Mouse (Mus musculus) adrenal gland, adult 2 months (tissue): ENCODE results near the gene Cyfip2. TPM values are rescaled to one million over a fixed set of nuclear protein-coding genes. Genes with fewer than 3 reads are reported as not detected.

Experiments used
- DNase-seq: peaks from one replicate; pipeline ENCODE4 v3.0.0; 2021
- polyA plus RNA-seq: library from polyadenylated mRNA; depleted of rRNA; stranded (reverse); fragments of >200 nt; gene quantifications from 2 replicates; pipeline ENCODE4 v1.2.3, GENCODE M21; 2012
- total RNA-seq, 2 experiments: library from RNA; stranded (reverse); gene quantifications; 2 replicates each; pipeline ENCODE4 v1.2.3; 2021

The Cyfip2 gene
- total and polyA plus RNA-seq, 3 experiments = 34.7 to 95.2 (median 68.1) TPM

GRCm38 (mm10) chr11:46235334-46235733 lies 77.3 kb downstream of the Cyfip2 start, which contains the start of gene Fndc9:
TSS of gene Fndc9 (plus strand) at chr11:46235531.
- no peak for DNase-seq

GRCm38 (mm10) chr11:46233966-46234365 lies 78.7 kb downstream of the Cyfip2 start:
- no peak for DNase-seq

- no peak for DNase-seq
Measured at GRCm38 (mm10) chr11:46232803-46233202, 79.9 kb downstream of the Cyfip2 start.

GRCm38 (mm10) chr11:46230184-46230583 lies 82.5 kb downstream of the Cyfip2 start:
- no peak for DNase-seq

GRCm38 (mm10) chr11:46225345-46225744 lies 87.3 kb downstream of the Cyfip2 start:
- no peak for DNase-seq

- DNase-seq = no peak
Measured at GRCm38 (mm10) chr11:46223575-46223974, 89.1 kb downstream of the Cyfip2 start.

- no peak for DNase-seq
Measured at GRCm38 (mm10) chr11:46220211-46220610, 92.4 kb downstream of the Cyfip2 start.

GRCm38 (mm10) chr11:46219380-46219779 lies 93.3 kb downstream of the Cyfip2 start:
- DNase-seq = no peak

- DNase-seq = no peak
Measured at GRCm38 (mm10) chr11:46218584-46218983, 94.1 kb downstream of the Cyfip2 start.

- DNase-seq = no peak
Measured at GRCm38 (mm10) chr11:46217686-46218085, 95.0 kb downstream of the Cyfip2 start.

- no peak for DNase-seq
Measured at GRCm38 (mm10) chr11:46216669-46217068, 96.0 kb downstream of the Cyfip2 start.

GRCm38 (mm10) chr11:46215354-46215753 lies 97.3 kb downstream of the Cyfip2 start:
- peak; percentile 50 for DNase-seq

GRCm38 (mm10) chr11:46214368-46215230 lies 98.1 kb downstream of the Cyfip2 start:
- no peak for DNase-seq

- DNase-seq = no peak
Measured at GRCm38 (mm10) chr11:46213844-46214243, 98.8 kb downstream of the Cyfip2 start.

GRCm38 (mm10) chr11:46211858-46212257 lies 100.8 kb downstream of the Cyfip2 start:
- no peak for DNase-seq

GRCm38 (mm10) chr11:46209884-46210283 lies 102.8 kb downstream of the Cyfip2 start:
- no peak for DNase-seq

GRCm38 (mm10) chr11:46205639-46206409 lies 106.8 kb downstream of the Cyfip2 start:
- DNase-seq = no peak

- DNase-seq = no peak
Measured at GRCm38 (mm10) chr11:46204841-46205240, 107.8 kb downstream of the Cyfip2 start.

- no peak for DNase-seq
Measured at GRCm38 (mm10) chr11:46202547-46202887, 110.1 kb downstream of the Cyfip2 start.

- no peak for DNase-seq
Measured at GRCm38 (mm10) chr11:46201636-46202546, 110.8 kb downstream of the Cyfip2 start.

GRCm38 (mm10) chr11:46200664-46201063 lies 112.0 kb downstream of the Cyfip2 start:
- no peak for DNase-seq

GRCm38 (mm10) chr11:46194175-46194574 lies 118.5 kb downstream of the Cyfip2 start:
- no peak for DNase-seq
